In the genomic region with DNA sequence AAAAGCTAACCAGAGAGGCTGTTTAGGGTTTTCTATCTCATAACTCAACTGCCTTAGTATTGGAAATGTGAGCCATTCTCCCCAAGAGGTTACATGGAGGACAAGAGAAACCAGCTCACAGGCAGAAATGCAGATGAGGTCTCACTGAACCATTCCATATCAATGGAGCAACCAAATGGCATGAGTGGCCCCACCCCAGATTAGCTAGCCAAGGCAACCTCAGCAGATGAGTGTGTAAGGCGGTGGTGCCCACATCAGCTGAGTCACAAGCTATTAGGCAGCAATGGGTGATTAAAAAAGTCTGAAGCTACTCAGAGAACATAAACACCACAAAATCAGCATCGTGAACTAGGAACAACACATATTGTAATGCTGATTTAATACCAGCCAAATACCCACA, we compare ENCODE assay signal across 22 mouse cellular contexts.
"Had no signal": no experiment of that assay in that cellular context is flagged by ENCODE, and none has a peak within 500 bp of the region (broad histone marks: within the 10 kb centered on the region; RNA-seq: fewer than 3 reads in every experiment).

No protein-coding gene starts in this region.

- H3K4me1 ChIP-seq: limb, embryonic 10.5 days; limb, embryonic 13.5 days; liver, embryonic 12.5 days; liver, embryonic 15.5 days; lung, embryonic 15.5 days; neural tube, embryonic 12.5 days; neural tube, embryonic 15.5 days; stomach, embryonic 15.5 days had no signal

- H3K9ac ChIP-seq: limb, embryonic 13.5 days; liver, embryonic 12.5 days; liver, embryonic 15.5 days; lung, embryonic 15.5 days; neural tube, embryonic 12.5 days; neural tube, embryonic 15.5 days; stomach, embryonic 15.5 days had no signal

- H3K4me3 ChIP-seq: limb, embryonic 10.5 days; limb, embryonic 13.5 days; liver, embryonic 12.5 days; liver, embryonic 15.5 days; lung, embryonic 15.5 days; neural tube, embryonic 12.5 days; neural tube, embryonic 15.5 days; stomach, embryonic 15.5 days had no signal

- H3K27ac ChIP-seq: limb, embryonic 10.5 days; limb, embryonic 13.5 days; liver, embryonic 12.5 days; liver, embryonic 15.5 days; lung, embryonic 15.5 days; neural tube, embryonic 12.5 days; neural tube, embryonic 15.5 days; stomach, embryonic 15.5 days had no signal

- DNase-seq: kidney, adult 9 months; kidney, postnatal 14 days; kidney, postnatal 4 days; layer of hippocampus, adult 9-11 months; liver; lung, adult 18-20 months; lung, postnatal 10 days; lung, postnatal 4 days; midbrain, embryonic 14.5 days; retina, postnatal 1 day; right cerebral cortex, postnatal 25 days; spleen, adult 18-20 months; thymus, adult 18-20 months had no signal

- H3K9me3 ChIP-seq: limb, embryonic 10.5 days; limb, embryonic 13.5 days; liver, embryonic 12.5 days; liver, embryonic 15.5 days; lung, embryonic 15.5 days; neural tube, embryonic 12.5 days; neural tube, embryonic 15.5 days; stomach, embryonic 15.5 days had no signal

- H3K27me3 ChIP-seq: limb, embryonic 13.5 days; liver, embryonic 12.5 days; liver, embryonic 15.5 days; lung, embryonic 15.5 days; neural tube, embryonic 12.5 days; neural tube, embryonic 15.5 days; stomach, embryonic 15.5 days had no signal

- H3K4me2 ChIP-seq: limb, embryonic 13.5 days; liver, embryonic 12.5 days; liver, embryonic 15.5 days; lung, embryonic 15.5 days; midbrain, embryonic 11.5 days; neural tube, embryonic 12.5 days; neural tube, embryonic 15.5 days; stomach, embryonic 15.5 days had no signal

- H3K36me3 ChIP-seq: limb, embryonic 10.5 days; limb, embryonic 13.5 days; liver, embryonic 12.5 days; liver, embryonic 15.5 days; lung, embryonic 15.5 days; neural tube, embryonic 12.5 days; neural tube, embryonic 15.5 days; stomach, embryonic 15.5 days had no signal

- ATAC-seq: liver, embryonic 12.5 days had no signal
